Mouse (Mus musculus) lung, postnatal 0 days (tissue): ENCODE results near the gene Gm17657. TPM values are rescaled to one million over a fixed set of nuclear protein-coding genes. Genes with fewer than 3 reads are reported as not detected.
"Not testable (repeated sequence)": the region's sequence is repeated elsewhere in the genome, so short reads cannot be mapped to it uniquely, and the experiment has no call there.

Experiments used
- ATAC-seq: fragments of 200-750 bp; cut with Nextera tagmentation; 2 replicates; pipeline ENCODE4 v1.8.0; 2017; ENCODE audit warnings: moderate library complexity
- DNase-seq: peaks from one replicate; pipeline ENCODE4 v3.0.0-alpha.2; 2016; ENCODE audit warnings: low spot score
- H3K27ac ChIP-seq: fragments of 300-500 bp; sonication (generic); 2 replicates; pipeline ENCODE4 v1.5.1; 2014; ENCODE audit warnings: antibody characterized with exemption, mild to moderate bottlenecking, low read length, mixed read lengths
- H3K27me3 ChIP-seq: fragments of 300-500 bp; sonication (generic); replicated peaks from 2 replicates; pipeline ENCODE4 v1.6.1; 2014; ENCODE audit warnings: low read length, mixed read lengths; ENCODE audit not compliant: insufficient read depth
- H3K36me3 ChIP-seq: fragments of 300-500 bp; sonication (generic); 2 replicates; pipeline ENCODE4 v1.6.1; 2014; ENCODE audit warnings: low read length, mixed read lengths; ENCODE audit not compliant: insufficient read depth
- H3K4me1 ChIP-seq: fragments of 300-500 bp; sonication (generic); 2 replicates; pipeline ENCODE4 v1.6.1; 2014; ENCODE audit warnings: antibody characterized with exemption, low read depth, low read length, mixed read lengths; ENCODE audit not compliant: insufficient read depth
- H3K4me2 ChIP-seq: fragments of 300-500 bp; sonication (generic); replicated peaks from 2 replicates; pipeline ENCODE4 v1.6.1; 2014; ENCODE audit warnings: low read depth, mild to moderate bottlenecking, low read length, moderate library complexity, mixed read lengths
- H3K4me3 ChIP-seq: fragments of 300-500 bp; sonication (generic); 2 replicates; pipeline ENCODE4 v1.5.1; 2014; ENCODE audit warnings: low read depth, low read length
- H3K9ac ChIP-seq: fragments of 300-500 bp; sonication (generic); replicated peaks from 2 replicates; pipeline ENCODE4 v1.6.1; 2014; ENCODE audit warnings: low read depth, mild to moderate bottlenecking
- H3K9me3 ChIP-seq: fragments of 300-500 bp; sonication (generic); 2 replicates; pipeline ENCODE4 v1.6.1; 2016; ENCODE audit warnings: low read length, mixed read lengths
- CTCF ChIP-seq: IDR thresholded peaks from 2 replicates; pipeline ENCODE4 v1.5.1; 2016; ENCODE audit warnings: antibody characterized with exemption, mild to moderate bottlenecking
- EP300 ChIP-seq: IDR thresholded peaks from 2 replicates; pipeline ENCODE4 v1.6.1; 2016; ENCODE audit warnings: antibody characterized with exemption, mild to moderate bottlenecking, control low read depth
- WGBS: fragments of 180-500 bp; shearing (Covaris S2); extraction: QIAGEN DNeasy Blood & Tissue Kit; methylation state at CpG from one replicate; pipeline ENCODE4 v1.1.7; 2014; 5-methylcytosine and 5-hydroxymethylcytosine counted together
- polyA plus RNA-seq: library from polyadenylated mRNA; unstranded; fragments of >200 nt; fragmentation: Nextera tagmentation; extraction: Ambion mirVana; gene quantifications from 2 replicates; pipeline ENCODE4 v1.2.1, GENCODE M21; 2015

Gm17657 gene
- polyA plus RNA-seq, 1 experiment from 2014 or later: not detected

DNA sequence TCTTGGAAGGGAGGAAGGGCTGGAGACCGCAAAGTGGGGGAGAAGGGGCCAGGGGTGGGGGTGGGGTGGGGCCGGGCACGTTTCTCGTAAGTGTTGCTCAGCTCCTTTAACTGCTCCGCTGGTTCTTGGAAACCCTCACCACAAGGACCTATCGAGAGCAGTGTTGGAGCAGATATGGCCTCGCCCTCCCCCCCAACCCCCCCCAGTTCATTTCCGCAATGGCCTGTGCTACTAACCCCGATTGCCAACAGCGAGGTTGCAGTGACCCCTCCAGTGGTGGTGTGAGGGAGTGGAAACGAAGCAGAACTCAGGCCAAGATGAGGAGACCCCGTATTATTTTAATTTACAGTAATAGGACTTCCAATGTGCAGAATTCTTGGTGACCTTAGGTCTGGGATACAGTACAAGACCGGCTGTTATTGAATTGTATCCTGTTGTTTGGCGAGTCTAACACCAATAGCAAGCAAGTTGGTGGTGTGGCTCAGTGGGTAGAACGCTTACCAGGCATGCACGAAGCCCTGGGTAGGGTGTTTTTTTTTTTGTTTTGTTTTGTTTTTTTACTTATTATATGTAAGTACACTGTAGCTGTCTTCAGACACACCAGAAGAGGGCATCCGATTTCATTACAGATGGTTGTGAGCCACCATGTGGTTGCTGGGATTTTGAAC, 48.5 kb downstream of the Gm17657 start:
- Histone ChIP-seq H3K4me1 (peaks cover 6% of the 10 kb centered on the region; the same call in 1 of the 2 replicates), H3K36me3 (no peaks in the 10 kb centered on the region), H3K27me3 (no peaks in the 10 kb centered on the region), H3K4me3 (no peak overlapping the region), H3K9me3 (no peaks in the 10 kb centered on the region), H3K9ac (no peak overlapping the region), H3K27ac (no peak overlapping the region), H3K4me2 (no peak overlapping the region)
- 59% methylated on average over 17 of the region's 17 CpGs for WGBS
- no peak for TF ChIP-seq CTCF
- TF ChIP-seq EP300: peak; percentile 60; the same call in 1 of the 2 replicates
- DNase-seq (peak; percentile 57), ATAC-seq (peak; percentile 83)

DNA sequence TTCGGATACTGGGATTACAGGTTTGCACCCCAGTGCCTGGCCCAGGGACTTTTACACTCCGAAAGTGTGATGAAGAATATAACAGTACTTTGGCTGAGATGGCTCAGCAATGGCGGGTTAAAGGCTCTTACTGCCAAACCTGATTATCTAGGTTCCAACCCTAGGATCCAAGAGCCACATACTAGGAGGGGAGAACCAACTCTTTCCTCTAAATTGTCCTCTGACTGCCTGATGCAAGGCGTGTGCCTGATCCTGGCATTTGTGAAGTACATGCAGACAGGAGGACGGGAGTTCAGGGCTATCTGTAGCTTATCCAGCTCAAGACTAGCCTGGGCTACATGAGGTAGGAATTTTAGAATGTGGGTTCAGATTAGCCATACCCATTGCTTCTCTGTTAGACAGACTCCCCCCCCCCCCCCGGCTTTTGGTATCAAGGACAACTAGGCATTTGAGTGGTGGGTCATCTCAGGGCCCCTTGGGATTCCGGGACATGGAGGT, 49.1 kb downstream of the Gm17657 start:
- DNase-seq (no peak), ATAC-seq (0 out of 2 replicates have a peak, but pooled peaks have one; percentile 5)
- H3K36me3 ChIP-seq: no peaks in the 10 kb centered on the region
- no peaks in the 10 kb centered on the region for H3K9me3 ChIP-seq
- H3K4me2 ChIP-seq: no peak overlapping the region
- no peak overlapping the region for H3K4me3 ChIP-seq
- H3K27me3 ChIP-seq: no peaks in the 10 kb centered on the region
- TF ChIP-seq CTCF (no peak), EP300 (no peak)
- H3K9ac ChIP-seq: no peak overlapping the region
- WGBS: 59% methylated on average over 7 of the region's 7 CpGs
- H3K27ac ChIP-seq: 0 out of 2 replicates have a peak overlapping the region, but pooled peaks have one; percentile 32
- peaks cover 6% of the 10 kb centered on the region; the same call in 1 of the 2 replicates for H3K4me1 ChIP-seq

DNA sequence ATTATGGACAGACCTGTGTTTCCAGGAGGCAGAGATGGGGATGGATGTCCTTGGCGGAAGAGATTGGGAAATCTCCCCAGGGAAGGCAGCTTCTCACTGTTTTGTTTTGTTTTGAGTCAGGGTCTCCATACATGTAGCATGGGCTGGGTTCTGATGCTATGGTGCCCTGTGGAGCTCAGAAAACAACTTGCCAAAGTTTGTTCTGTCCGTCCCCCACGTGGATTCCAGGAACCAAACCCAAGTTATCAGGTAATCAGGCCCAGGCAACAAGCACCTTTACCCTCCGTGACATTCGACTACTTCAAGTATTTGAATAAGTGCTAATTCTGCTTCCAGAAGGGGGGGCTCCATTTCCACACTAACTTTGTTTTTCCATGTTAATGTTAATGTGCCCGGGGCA, 49.9 kb downstream of the Gm17657 start:
- no peak for DNase-seq
- Histone ChIP-seq H3K36me3 (no peaks in the 10 kb centered on the region), H3K9ac (no peak overlapping the region), H3K27ac (no peak overlapping the region), H3K27me3 (no peaks in the 10 kb centered on the region), H3K9me3 (no peaks in the 10 kb centered on the region), H3K4me3 (no peak overlapping the region), H3K4me2 (no peak overlapping the region), H3K4me1 (peaks cover 6% of the 10 kb centered on the region; the same call in 1 of the 2 replicates)
- TF ChIP-seq EP300 (no peak), CTCF (no peak)
- WGBS: 60% methylated on average over 6 of the region's 6 CpGs
- ATAC-seq: no peak

DNA sequence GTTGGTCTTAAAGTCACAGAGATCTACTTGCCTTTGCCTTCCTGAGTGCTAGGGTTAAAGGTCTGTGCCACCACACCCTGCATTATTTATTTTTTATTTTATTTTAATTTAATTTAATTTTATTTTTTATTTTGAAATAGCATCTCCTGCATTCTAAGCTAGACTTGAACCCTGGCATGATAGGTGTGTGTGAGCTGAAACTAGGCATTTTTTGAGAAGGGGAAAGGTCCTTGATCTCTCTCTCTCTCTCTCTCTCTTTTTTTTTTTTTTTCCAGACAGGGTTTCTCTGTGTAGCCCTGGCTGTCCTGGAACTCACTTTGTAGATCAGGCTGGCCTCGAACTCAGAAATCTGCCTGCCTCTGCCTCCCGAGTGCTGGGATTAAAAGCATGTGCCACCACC, 50.5 kb downstream of the Gm17657 start:
- H3K27me3 ChIP-seq, ATAC-seq, H3K9me3 ChIP-seq, DNase-seq, H3K4me1 ChIP-seq, H3K4me2 ChIP-seq, H3K27ac ChIP-seq, H3K9ac ChIP-seq, H3K4me3 ChIP-seq, H3K36me3 ChIP-seq: not testable (repeated sequence)
- 81% methylated on average over 2 of the region's 2 CpGs for WGBS

DNA sequence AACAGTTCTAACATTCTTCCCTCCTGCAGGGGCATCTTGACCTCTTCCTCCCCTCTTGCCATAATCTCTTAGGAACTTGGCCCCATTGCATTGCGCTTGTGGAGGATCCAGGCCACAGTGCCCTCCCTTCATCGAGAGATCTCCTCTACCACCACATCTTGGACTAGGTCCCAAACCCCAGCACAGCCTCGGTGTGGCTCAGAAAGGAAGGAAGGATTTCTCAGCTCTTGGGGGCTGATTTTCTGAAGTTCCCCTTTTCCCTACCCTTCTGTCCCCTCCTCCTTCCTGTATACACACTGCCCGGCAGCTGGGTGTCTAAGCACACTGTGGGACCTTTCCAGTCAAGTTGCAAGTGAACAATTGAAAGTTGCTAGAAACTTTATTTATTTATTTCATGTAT, 51.4 kb downstream of the Gm17657 start:
- H3K27me3 ChIP-seq: no peaks in the 10 kb centered on the region
- ATAC-seq (peak; percentile 22), DNase-seq (peak; percentile 50)
- H3K36me3 ChIP-seq: peaks cover 9% of the 10 kb centered on the region; the same call in 1 of the 2 replicates
- H3K4me1 ChIP-seq: peaks cover 3% of the 10 kb centered on the region; the same call in 1 of the 2 replicates
- H3K9me3 ChIP-seq: no peaks in the 10 kb centered on the region
- H3K4me3 ChIP-seq: no peak overlapping the region
- no peak overlapping the region for H3K27ac ChIP-seq
- 18% methylated on average over 4 of the region's 4 CpGs for WGBS
- H3K4me2 ChIP-seq: no peak overlapping the region
- H3K9ac ChIP-seq: no peak overlapping the region
- TF ChIP-seq EP300 (no peak), CTCF (no peak)

DNA sequence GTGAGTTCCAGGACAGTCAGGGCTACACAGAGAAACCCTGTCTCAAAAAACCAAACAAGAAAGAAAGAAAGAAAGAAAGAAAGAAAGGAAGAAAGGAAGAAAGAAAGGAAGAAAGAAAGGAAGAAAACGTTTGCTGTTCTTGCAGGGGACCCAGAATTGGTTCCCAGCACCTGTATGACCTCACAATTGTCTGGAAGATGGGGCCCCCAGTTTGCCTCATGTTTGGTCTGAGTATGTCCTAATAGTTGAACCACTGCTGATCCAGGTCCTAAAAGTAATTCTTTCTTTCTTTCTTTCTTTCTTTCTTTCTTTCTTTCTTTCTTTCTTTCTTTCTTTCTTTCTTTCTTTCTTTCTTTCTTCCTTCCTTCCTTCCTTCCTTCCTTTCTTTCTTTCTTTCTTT, 52.0 kb downstream of the Gm17657 start:
- H3K9ac ChIP-seq, DNase-seq, H3K27ac ChIP-seq, ATAC-seq, H3K4me3 ChIP-seq, H3K27me3 ChIP-seq, H3K4me1 ChIP-seq, H3K4me2 ChIP-seq, H3K9me3 ChIP-seq: not testable (repeated sequence)
- peaks cover 11% of the 10 kb centered on the region; the same call in 1 of the 2 replicates for H3K36me3 ChIP-seq
- WGBS: 68% methylated on average over 1 of the region's 1 CpGs
